Mouse (Mus musculus) testis, adult 10 weeks (tissue): ENCODE measurements around the gene Bmp2. TPM values are rescaled to one million over a fixed set of nuclear protein-coding genes. Genes with fewer than 3 reads are reported as not detected.

Experiments used
- polyA plus RNA-seq: library from polyadenylated mRNA; stranded (reverse); fragments of 350-450 nt; fragmentation: Illumina TruSeq; extraction: RNeasy Lipid Tissue Mini Kit (QIAGEN cat#74804); gene quantifications from one replicate; pipeline ENCODE4 v1.2.3, GENCODE M21; 2014; ENCODE audit warnings: low read depth, low replicate concordance

Gene Bmp2
- 0.07 TPM for polyA plus RNA-seq

GRCm38 (mm10) chr2:133552031-133552841 lies at the start of gene Bmp2:
Gene Bmp2 (plus strand): TSS chr2:133552159.

